Mouse (Mus musculus): ENCODE results near the gene Vamp9.

DNA sequence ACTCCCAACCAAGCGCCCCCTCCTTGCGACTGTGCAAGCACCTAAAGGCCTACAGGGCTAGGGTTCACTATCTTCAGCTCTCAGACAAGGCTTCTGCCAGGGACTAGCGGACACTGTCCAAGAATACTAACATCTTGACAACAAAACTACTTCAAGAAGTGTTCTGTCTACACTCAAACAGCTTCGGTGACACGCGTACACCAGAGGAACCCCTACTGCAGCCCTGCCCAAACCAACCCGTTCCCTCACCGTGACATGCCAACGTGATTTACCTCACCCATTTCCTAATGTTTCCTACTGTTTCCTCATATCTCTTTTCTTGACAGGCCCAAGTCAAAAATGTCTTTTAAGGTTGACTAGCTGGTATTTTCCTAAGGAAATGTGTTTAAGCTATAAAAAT, 37.1 kb upstream of the Vamp9 start:
- TF ChIP-seq POLR2A (IDR thresholded peaks at IDR 0.05; ENCODE audit: control insufficient read depth, low read depth, low read length), result no peak
- TF ChIP-seq CTCF (IDR thresholded peaks at IDR 0.05; ENCODE audit: control insufficient read depth, insufficient read depth, insufficient replicate concordance, low read depth, low read length), result no peak

All from testis, adult 2 months (tissue).